Mouse (Mus musculus): ENCODE measurements around the gene Adprh. TPM values are rescaled to one million over a fixed set of nuclear protein-coding genes. Genes with fewer than 3 reads are reported as not detected.

Gene Adprh
- polyA plus RNA-seq, 1 experiment from 2014 or later: 136 TPM

- H3K4me3 ChIP-seq (replicated peaks; ENCODE audit: low read length): no peak overlapping the region
- 83% methylated on average over 6 of the region's 6 CpGs for WGBS
- H3K9me3 ChIP-seq (ENCODE audit: control insufficient read depth, low read length): no peaks in the 10 kb centered on the region
- no peak overlapping the region for H3K27ac ChIP-seq
- no peak overlapping the region for H3K4me2 ChIP-seq (replicated peaks)
- no peak for DNase-seq (ENCODE audit: low spot score)
- no peak overlapping the region for H3K9ac ChIP-seq
- no peaks in the 10 kb centered on the region for H3K4me1 ChIP-seq (replicated peaks; ENCODE audit: control insufficient read depth, insufficient read depth, low read length)
- no peak for ATAC-seq (ENCODE audit: low FRiP score)
- H3K36me3 ChIP-seq (replicated peaks; ENCODE audit: control insufficient read depth, insufficient read depth): no peaks in the 10 kb centered on the region
- H3K27me3 ChIP-seq (ENCODE audit: control insufficient read depth, insufficient read depth, low read length): no peaks in the 10 kb centered on the region
Measured at GRCm38 (mm10) chr16:38406708-38407107, 45.8 kb downstream of the Adprh start.

GRCm38 (mm10) chr16:38406293-38406692 is 46.2 kb downstream of the Adprh start:
- no peaks in the 10 kb centered on the region for H3K4me1 ChIP-seq (replicated peaks; ENCODE audit: control insufficient read depth, insufficient read depth, low read length)
- H3K36me3 ChIP-seq (replicated peaks; ENCODE audit: control insufficient read depth, insufficient read depth): no peaks in the 10 kb centered on the region
- H3K4me3 ChIP-seq (replicated peaks; ENCODE audit: low read length): no peak overlapping the region
- DNase-seq (ENCODE audit: low spot score) (no peak), ATAC-seq (ENCODE audit: low FRiP score) (no peak)
- no peaks in the 10 kb centered on the region for H3K27me3 ChIP-seq (ENCODE audit: control insufficient read depth, insufficient read depth, low read length)
- H3K4me2 ChIP-seq (replicated peaks): no peak overlapping the region
- 68% methylated on average over 5 of the region's 5 CpGs for WGBS
- H3K9ac ChIP-seq: no peak overlapping the region
- H3K9me3 ChIP-seq (ENCODE audit: control insufficient read depth, low read length): no peaks in the 10 kb centered on the region
- H3K27ac ChIP-seq: no peak overlapping the region

GRCm38 (mm10) chr16:38403639-38404038 is 48.9 kb downstream of the Adprh start:
- Histone ChIP-seq H3K4me3 (replicated peaks; ENCODE audit: low read length) (no peak overlapping the region), H3K36me3 (replicated peaks; ENCODE audit: control insufficient read depth, insufficient read depth) (no peaks in the 10 kb centered on the region), H3K9me3 (ENCODE audit: control insufficient read depth, low read length) (no peaks in the 10 kb centered on the region), H3K9ac (no peak overlapping the region), H3K27ac (no peak overlapping the region), H3K4me1 (replicated peaks; ENCODE audit: control insufficient read depth, insufficient read depth, low read length) (peaks cover 11% of the 10 kb centered on the region), H3K4me2 (replicated peaks) (no peak overlapping the region), H3K27me3 (ENCODE audit: control insufficient read depth, insufficient read depth, low read length) (no peaks in the 10 kb centered on the region)
- ATAC-seq (ENCODE audit: low FRiP score) (no peak), DNase-seq (ENCODE audit: low spot score) (no peak)
- whole genome bisulfite sequencing: 94% methylated on average over 7 of the region's 7 CpGs

DNA sequence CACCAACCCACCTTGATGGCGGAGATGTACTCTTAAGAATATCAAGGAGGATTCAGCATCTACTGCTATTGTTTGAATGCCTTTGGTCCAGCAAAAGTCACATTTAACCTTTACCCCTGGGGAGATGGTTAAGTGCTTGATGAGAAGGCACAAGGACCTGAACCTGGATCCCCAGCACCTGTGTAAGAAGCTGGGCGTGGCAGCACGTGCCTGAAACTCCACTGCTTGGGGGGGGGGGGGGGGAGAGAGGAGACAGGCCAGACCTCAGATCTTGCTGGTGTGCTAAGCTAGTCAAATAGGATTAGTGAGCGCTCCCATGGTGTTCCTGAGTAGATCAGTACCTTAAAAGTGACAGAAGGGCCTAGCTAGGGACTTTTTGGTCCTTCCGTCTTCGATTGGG is 51.0 kb downstream of the Adprh start:
- no peak overlapping the region for H3K27ac ChIP-seq
- no peak for DNase-seq (ENCODE audit: low spot score)
- 87% methylated on average over 6 of the region's 6 CpGs for WGBS
- H3K9ac ChIP-seq: no peak overlapping the region
- H3K4me3 ChIP-seq (replicated peaks; ENCODE audit: low read length): no peak overlapping the region
- H3K27me3 ChIP-seq (ENCODE audit: control insufficient read depth, insufficient read depth, low read length): no peaks in the 10 kb centered on the region
- H3K4me1 ChIP-seq (replicated peaks; ENCODE audit: control insufficient read depth, insufficient read depth, low read length): peaks cover 11% of the 10 kb centered on the region
- ATAC-seq (ENCODE audit: low FRiP score): no peak
- no peaks in the 10 kb centered on the region for H3K36me3 ChIP-seq (replicated peaks; ENCODE audit: control insufficient read depth, insufficient read depth)
- no peaks in the 10 kb centered on the region for H3K9me3 ChIP-seq (ENCODE audit: control insufficient read depth, low read length)
- no peak overlapping the region for H3K4me2 ChIP-seq (replicated peaks)

- H3K9me3 ChIP-seq (ENCODE audit: control insufficient read depth, low read length): no peaks in the 10 kb centered on the region
- ATAC-seq (ENCODE audit: low FRiP score): peak; percentile 25; the same call in 1 of the 2 replicates
- H3K27me3 ChIP-seq (ENCODE audit: control insufficient read depth, insufficient read depth, low read length): no peaks in the 10 kb centered on the region
- peak overlapping the region; percentile 58 for H3K9ac ChIP-seq
- no peak for DNase-seq (ENCODE audit: low spot score)
- peak overlapping the region; percentile 52 for H3K4me2 ChIP-seq (replicated peaks)
- WGBS: 74% methylated on average over 9 of the region's 9 CpGs
- peak overlapping the region; percentile 74 for H3K27ac ChIP-seq
- peaks cover 11% of the 10 kb centered on the region for H3K4me1 ChIP-seq (replicated peaks; ENCODE audit: control insufficient read depth, insufficient read depth, low read length)
- no peaks in the 10 kb centered on the region for H3K36me3 ChIP-seq (replicated peaks; ENCODE audit: control insufficient read depth, insufficient read depth)
- peak overlapping the region; percentile 25; the same call in 1 of the 2 replicates for H3K4me3 ChIP-seq (replicated peaks; ENCODE audit: low read length)
Measured at GRCm38 (mm10) chr16:38400311-38400960, 52.1 kb downstream of the Adprh start.

GRCm38 (mm10) chr16:38399531-38400231 is 52.8 kb downstream of the Adprh start:
- Histone ChIP-seq H3K27me3 (ENCODE audit: control insufficient read depth, insufficient read depth, low read length) (no peaks in the 10 kb centered on the region), H3K4me3 (replicated peaks; ENCODE audit: low read length) (peak overlapping the region; percentile 25), H3K4me2 (replicated peaks) (peak overlapping the region; percentile 52), H3K27ac (peak overlapping the region; percentile 74), H3K9ac (peak overlapping the region; percentile 58), H3K9me3 (ENCODE audit: control insufficient read depth, low read length) (no peaks in the 10 kb centered on the region), H3K36me3 (replicated peaks; ENCODE audit: control insufficient read depth, insufficient read depth) (no peaks in the 10 kb centered on the region), H3K4me1 (replicated peaks; ENCODE audit: control insufficient read depth, insufficient read depth, low read length) (peaks cover 11% of the 10 kb centered on the region)
- DNase-seq (ENCODE audit: low spot score) (peak; percentile 71), ATAC-seq (ENCODE audit: low FRiP score) (peak; percentile 94)
- 11% methylated on average over 17 of the region's 17 CpGs for WGBS

- no peak for DNase-seq (ENCODE audit: low spot score)
- 73% methylated on average over 3 of the region's 3 CpGs for WGBS
- 0 out of 2 replicates have a peak, but pooled peaks have one; percentile 10 for ATAC-seq (ENCODE audit: low FRiP score)
- H3K4me1 ChIP-seq (replicated peaks; ENCODE audit: control insufficient read depth, insufficient read depth, low read length): peaks cover 11% of the 10 kb centered on the region
- H3K4me3 ChIP-seq (replicated peaks; ENCODE audit: low read length): no peak overlapping the region
- peak overlapping the region; percentile 58 for H3K9ac ChIP-seq
- H3K36me3 ChIP-seq (replicated peaks; ENCODE audit: control insufficient read depth, insufficient read depth): no peaks in the 10 kb centered on the region
- H3K4me2 ChIP-seq (replicated peaks): peak overlapping the region; percentile 52
- no peaks in the 10 kb centered on the region for H3K27me3 ChIP-seq (ENCODE audit: control insufficient read depth, insufficient read depth, low read length)
- H3K9me3 ChIP-seq (ENCODE audit: control insufficient read depth, low read length): no peaks in the 10 kb centered on the region
- peak overlapping the region; percentile 74 for H3K27ac ChIP-seq
Measured at GRCm38 (mm10) chr16:38399076-38399475, 53.4 kb downstream of the Adprh start.

DNA sequence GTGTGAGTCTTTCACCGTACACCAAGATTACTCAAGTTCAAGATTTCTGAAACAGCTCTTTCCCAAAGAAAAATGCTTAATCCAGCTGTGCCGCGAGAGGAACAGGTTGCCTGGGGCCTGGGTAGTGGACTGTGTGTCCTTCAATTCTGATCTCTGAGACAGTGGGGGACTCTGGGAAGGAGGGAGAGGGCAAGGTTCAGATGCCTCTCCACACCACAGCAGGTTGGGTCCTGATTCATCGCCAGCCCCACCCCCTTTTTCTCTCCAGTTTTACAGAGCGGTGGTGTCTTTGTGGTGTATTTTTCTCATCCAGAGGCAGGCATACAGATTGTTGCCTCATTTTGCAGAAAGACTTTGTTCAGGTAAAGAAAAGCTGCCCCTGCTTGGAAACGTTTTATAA is 54.2 kb downstream of the Adprh start:
- Histone ChIP-seq H3K4me2 (replicated peaks) (no peak overlapping the region), H3K9ac (no peak overlapping the region), H3K27me3 (ENCODE audit: control insufficient read depth, insufficient read depth, low read length) (no peaks in the 10 kb centered on the region), H3K4me3 (replicated peaks; ENCODE audit: low read length) (no peak overlapping the region), H3K4me1 (replicated peaks; ENCODE audit: control insufficient read depth, insufficient read depth, low read length) (peaks cover 11% of the 10 kb centered on the region), H3K9me3 (ENCODE audit: control insufficient read depth, low read length) (no peaks in the 10 kb centered on the region), H3K27ac (no peak overlapping the region), H3K36me3 (replicated peaks; ENCODE audit: control insufficient read depth, insufficient read depth) (no peaks in the 10 kb centered on the region)
- ATAC-seq (ENCODE audit: low FRiP score) (no peak), DNase-seq (ENCODE audit: low spot score) (no peak)
- 90% methylated on average over 6 of the region's 6 CpGs for WGBS

DNA sequence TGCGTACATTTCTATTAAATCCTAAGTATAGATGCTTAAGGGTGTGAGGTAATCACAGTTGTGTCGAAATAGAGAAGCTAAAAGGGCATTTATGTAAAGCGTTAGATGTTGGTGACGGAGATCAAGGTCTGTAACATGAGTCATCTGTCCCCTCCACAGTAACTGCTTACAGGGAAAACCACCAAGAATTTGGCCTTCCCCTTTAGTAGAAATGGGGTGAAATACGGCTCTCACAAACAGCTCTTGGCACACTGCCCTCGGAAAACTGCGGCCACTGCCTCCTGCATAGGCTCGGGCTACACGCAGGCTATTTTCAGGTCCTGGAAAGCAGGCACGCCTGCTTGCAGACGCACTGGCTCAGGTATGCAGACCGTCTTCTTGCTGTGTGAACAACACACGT is 56.3 kb downstream of the Adprh start:
- Histone ChIP-seq H3K9ac (no peak overlapping the region), H3K4me2 (replicated peaks) (no peak overlapping the region), H3K36me3 (replicated peaks; ENCODE audit: control insufficient read depth, insufficient read depth) (no peaks in the 10 kb centered on the region), H3K4me1 (replicated peaks; ENCODE audit: control insufficient read depth, insufficient read depth, low read length) (peaks cover 11% of the 10 kb centered on the region), H3K4me3 (replicated peaks; ENCODE audit: low read length) (no peak overlapping the region), H3K9me3 (ENCODE audit: control insufficient read depth, low read length) (no peaks in the 10 kb centered on the region), H3K27me3 (ENCODE audit: control insufficient read depth, insufficient read depth, low read length) (no peaks in the 10 kb centered on the region), H3K27ac (no peak overlapping the region)
- ATAC-seq (ENCODE audit: low FRiP score) (no peak), DNase-seq (ENCODE audit: low spot score) (no peak)
- WGBS: 80% methylated on average over 13 of the region's 13 CpGs
